Mouse (Mus musculus) hindbrain, embryonic 16.5 days (tissue): ENCODE data around the gene 4930595D18Rik. TPM values are rescaled to one million over a fixed set of nuclear protein-coding genes. Genes with fewer than 3 reads are reported as not detected.

ENCODE experiments used
- ATAC-seq: fragments of 200-750 bp; cut with Nextera tagmentation; 2 replicates; pipeline ENCODE4 v1.8.0; 2017; ENCODE audit warnings: moderate TSS enrichment, moderate library complexity
- H3K27ac ChIP-seq: fragments of 300-500 bp; sonication (generic); 2 replicates; pipeline ENCODE4 v1.5.1; 2014; ENCODE audit warnings: low read depth, mild to moderate bottlenecking, control low read depth, low read length, moderate library complexity
- H3K27me3 ChIP-seq: fragments of 300-500 bp; sonication (generic); replicated peaks from 2 replicates; pipeline ENCODE4 v1.6.1; 2014; ENCODE audit warnings: low read length; ENCODE audit not compliant: control insufficient read depth, insufficient read depth
- H3K36me3 ChIP-seq: fragments of 300-500 bp; sonication (generic); 2 replicates; pipeline ENCODE4 v1.6.1; 2014; ENCODE audit warnings: mild to moderate bottlenecking, low read length, moderate library complexity, mixed read lengths; ENCODE audit not compliant: control insufficient read depth, insufficient read depth
- H3K4me1 ChIP-seq: fragments of 300-500 bp; sonication (generic); 2 replicates; pipeline ENCODE4 v1.6.1; 2014; ENCODE audit warnings: low read depth, low read length; ENCODE audit not compliant: control insufficient read depth, insufficient read depth
- H3K4me2 ChIP-seq: fragments of 300-500 bp; sonication (generic); 2 replicates; pipeline ENCODE4 v1.6.1; 2014; ENCODE audit warnings: mild to moderate bottlenecking, low read length, control low read depth, moderate library complexity
- H3K4me3 ChIP-seq: fragments of 300-500 bp; sonication (generic); 2 replicates; pipeline ENCODE4 v1.5.1; 2014; ENCODE audit warnings: mild to moderate bottlenecking, low read length, control low read depth, moderate library complexity
- H3K9ac ChIP-seq: fragments of 300-500 bp; sonication (generic); 2 replicates; pipeline ENCODE4 v1.6.1; 2014; ENCODE audit warnings: low read depth, mild to moderate bottlenecking, control low read depth, low read length, moderate library complexity
- H3K9me3 ChIP-seq: fragments of 300-500 bp; sonication (generic); 2 replicates; pipeline ENCODE4 v1.6.1; 2014; ENCODE audit warnings: mild to moderate bottlenecking, low read length, moderate library complexity; ENCODE audit not compliant: control insufficient read depth
- WGBS: fragments of 180-500 bp; shearing (Covaris S2); extraction: QIAGEN DNeasy Blood & Tissue Kit; methylation state at CpG from one replicate; pipeline ENCODE4 v1.1.7; 2014; 5-methylcytosine and 5-hydroxymethylcytosine counted together
- polyA plus RNA-seq: library from polyadenylated mRNA; unstranded; fragments of >200 nt; fragmentation: Nextera tagmentation; extraction: Ambion mirVana; gene quantifications from 2 replicates; pipeline ENCODE4 v1.2.1, GENCODE M21; 2015

Gene 4930595D18Rik
- polyA plus RNA-seq, 1 experiment from 2014 or later, result 0.19 TPM

GRCm38 (mm10) chr12:111162312-111163061 is 21.8 kb downstream of the 4930595D18Rik start:
- no peaks in the 10 kb centered on the region for H3K9me3 ChIP-seq
- ATAC-seq, result peak; percentile 79
- H3K27ac ChIP-seq, result peak overlapping the region; percentile 94
- H3K4me3 ChIP-seq, result peak overlapping the region; percentile 32
- no peaks in the 10 kb centered on the region for H3K27me3 ChIP-seq
- H3K9ac ChIP-seq, result peak overlapping the region; percentile 62
- peaks cover 38% of the 10 kb centered on the region for H3K4me1 ChIP-seq
- WGBS, result 4% methylated on average over 16 of the region's 16 CpGs
- H3K4me2 ChIP-seq, result peak overlapping the region; percentile 60
- no peaks in the 10 kb centered on the region for H3K36me3 ChIP-seq

- peak overlapping the region; percentile 62 for H3K9ac ChIP-seq
- H3K4me1 ChIP-seq, result peaks cover 38% of the 10 kb centered on the region
- no peaks in the 10 kb centered on the region for H3K27me3 ChIP-seq
- 25% methylated on average over 7 of the region's 7 CpGs for WGBS
- H3K9me3 ChIP-seq, result no peaks in the 10 kb centered on the region
- peak overlapping the region; percentile 60 for H3K4me2 ChIP-seq
- H3K36me3 ChIP-seq, result no peaks in the 10 kb centered on the region
- peak overlapping the region; percentile 94 for H3K27ac ChIP-seq
- H3K4me3 ChIP-seq, result peak overlapping the region; percentile 32
- ATAC-seq, result no peak
Measured at GRCm38 (mm10) chr12:111161943-111162311, 22.4 kb downstream of the 4930595D18Rik start.

DNA sequence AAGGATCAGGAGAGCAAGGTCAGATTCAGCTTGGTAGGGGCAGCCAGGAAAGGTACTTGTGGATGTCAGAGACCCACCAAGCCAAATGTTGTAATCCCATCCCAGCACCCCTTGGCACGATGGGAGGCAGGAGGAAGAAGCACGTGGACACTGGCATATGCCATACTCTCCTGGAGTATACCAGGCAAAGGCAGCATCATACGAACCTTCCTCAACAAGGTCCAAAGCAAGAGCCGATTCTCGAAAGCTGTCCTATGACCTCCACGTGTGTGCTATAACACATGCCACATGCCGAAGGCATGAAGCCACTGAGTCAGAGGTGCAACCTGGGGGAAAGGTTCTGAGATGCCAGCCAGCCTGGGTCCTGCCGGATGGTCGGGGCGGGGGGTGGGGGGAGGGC is 23.4 kb downstream of the 4930595D18Rik start:
- no peak overlapping the region for H3K4me3 ChIP-seq
- WGBS, result 90% methylated on average over 10 of the region's 10 CpGs
- no peak overlapping the region for H3K27ac ChIP-seq
- H3K36me3 ChIP-seq, result no peaks in the 10 kb centered on the region
- H3K4me1 ChIP-seq, result peaks cover 38% of the 10 kb centered on the region
- no peaks in the 10 kb centered on the region for H3K9me3 ChIP-seq
- ATAC-seq, result no peak
- no peak overlapping the region for H3K9ac ChIP-seq
- H3K4me2 ChIP-seq, result no peak overlapping the region
- H3K27me3 ChIP-seq, result no peaks in the 10 kb centered on the region

GRCm38 (mm10) chr12:111159659-111160428 is 24.4 kb downstream of the 4930595D18Rik start:
- Histone ChIP-seq H3K4me2 (no peak overlapping the region), H3K4me1 (peaks cover 31% of the 10 kb centered on the region), H3K9ac (no peak overlapping the region), H3K27ac (no peak overlapping the region), H3K4me3 (no peak overlapping the region), H3K27me3 (no peaks in the 10 kb centered on the region), H3K36me3 (no peaks in the 10 kb centered on the region), H3K9me3 (no peaks in the 10 kb centered on the region)
- 74% methylated on average over 12 of the region's 12 CpGs for WGBS
- ATAC-seq, result no peak

GRCm38 (mm10) chr12:111155756-111156155 is 28.5 kb downstream of the 4930595D18Rik start:
- Histone ChIP-seq H3K9me3 (no peaks in the 10 kb centered on the region), H3K9ac (no peak overlapping the region), H3K27me3 (no peaks in the 10 kb centered on the region), H3K4me2 (no peak overlapping the region), H3K4me1 (peaks cover 7% of the 10 kb centered on the region), H3K36me3 (no peaks in the 10 kb centered on the region), H3K27ac (no peak overlapping the region), H3K4me3 (no peak overlapping the region)
- no peak for ATAC-seq
- 100% methylated on average over 1 of the region's 1 CpGs for WGBS

GRCm38 (mm10) chr12:111154641-111155040 is 29.6 kb downstream of the 4930595D18Rik start:
- Histone ChIP-seq H3K27me3 (no peaks in the 10 kb centered on the region), H3K4me3 (no peak overlapping the region), H3K36me3 (no peaks in the 10 kb centered on the region), H3K27ac (no peak overlapping the region), H3K9ac (no peak overlapping the region), H3K4me2 (no peak overlapping the region), H3K9me3 (no peaks in the 10 kb centered on the region), H3K4me1 (peaks cover 5% of the 10 kb centered on the region)
- 89% methylated on average over 6 of the region's 6 CpGs for WGBS
- no peak for ATAC-seq

DNA sequence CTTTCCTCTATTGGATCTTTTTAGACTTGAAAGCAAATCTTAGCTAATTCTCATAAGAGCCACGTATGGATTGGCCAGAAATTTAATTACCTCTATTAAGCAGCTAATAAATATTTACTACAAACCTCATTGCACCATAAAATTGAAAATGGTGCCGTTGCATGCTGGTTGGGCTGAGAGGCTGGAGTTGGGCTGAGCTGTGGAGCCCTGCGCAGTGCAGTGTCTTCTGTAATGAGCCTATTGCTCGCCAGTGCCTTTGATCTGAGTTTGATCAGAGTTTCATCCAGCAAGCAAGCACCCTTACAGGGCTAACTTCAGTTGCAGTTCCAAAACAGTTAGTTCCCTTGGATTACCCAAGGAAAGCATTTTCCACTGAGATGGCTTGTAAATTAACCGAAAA is 30.3 kb downstream of the 4930595D18Rik start:
- H3K4me3 ChIP-seq, result no peak overlapping the region
- H3K9ac ChIP-seq, result no peak overlapping the region
- no peaks in the 10 kb centered on the region for H3K27me3 ChIP-seq
- H3K27ac ChIP-seq, result no peak overlapping the region
- H3K36me3 ChIP-seq, result no peaks in the 10 kb centered on the region
- 66% methylated on average over 5 of the region's 5 CpGs for WGBS
- no peaks in the 10 kb centered on the region for H3K9me3 ChIP-seq
- H3K4me2 ChIP-seq, result no peak overlapping the region
- peaks cover 5% of the 10 kb centered on the region for H3K4me1 ChIP-seq
- ATAC-seq, result no peak

DNA sequence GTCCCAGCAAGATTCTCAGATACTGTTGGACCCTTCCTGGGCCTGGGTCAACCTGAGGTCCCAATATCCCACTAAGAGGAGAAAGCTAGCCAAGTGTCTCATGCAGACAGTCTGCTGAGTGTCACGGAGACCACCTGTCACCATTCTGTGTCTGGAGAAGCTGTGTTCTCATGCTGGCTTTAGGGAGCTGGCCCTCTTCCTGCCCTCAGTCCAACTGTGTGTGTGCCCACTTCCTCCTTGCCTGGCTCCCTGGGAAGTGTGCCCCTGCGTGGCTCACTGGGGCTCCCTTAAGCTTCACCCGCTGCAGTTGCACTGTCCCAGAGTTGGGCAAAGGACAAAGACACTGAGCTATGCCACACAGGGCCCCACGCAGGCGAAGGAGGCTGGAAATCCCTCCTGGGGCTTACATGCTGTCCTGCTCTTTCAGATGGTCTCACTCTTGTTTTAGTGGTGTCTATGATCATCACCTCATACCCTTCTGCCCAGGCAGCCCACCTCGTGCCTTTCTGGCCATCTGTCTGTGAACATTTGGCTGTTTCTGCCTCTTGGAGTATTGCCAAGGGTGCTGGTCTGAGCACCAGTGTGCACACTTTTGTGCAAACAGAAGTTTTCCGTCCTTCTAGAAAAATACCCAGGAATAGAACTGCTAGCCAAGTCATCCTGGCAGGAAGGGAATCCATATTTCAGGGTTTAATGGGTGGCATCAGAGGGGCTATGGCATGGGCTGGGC is 31.1 kb downstream of the 4930595D18Rik start:
- peak overlapping the region; percentile 52; the same call in 1 of the 2 replicates for H3K27ac ChIP-seq
- no peak overlapping the region for H3K4me2 ChIP-seq
- H3K9me3 ChIP-seq, result no peaks in the 10 kb centered on the region
- H3K9ac ChIP-seq, result no peak overlapping the region
- H3K36me3 ChIP-seq, result no peaks in the 10 kb centered on the region
- peak; percentile 22; the same call in 1 of the 2 replicates for ATAC-seq
- no peaks in the 10 kb centered on the region for H3K27me3 ChIP-seq
- H3K4me1 ChIP-seq, result peaks cover 5% of the 10 kb centered on the region
- WGBS, result 50% methylated on average over 7 of the region's 7 CpGs
- no peak overlapping the region for H3K4me3 ChIP-seq

DNA sequence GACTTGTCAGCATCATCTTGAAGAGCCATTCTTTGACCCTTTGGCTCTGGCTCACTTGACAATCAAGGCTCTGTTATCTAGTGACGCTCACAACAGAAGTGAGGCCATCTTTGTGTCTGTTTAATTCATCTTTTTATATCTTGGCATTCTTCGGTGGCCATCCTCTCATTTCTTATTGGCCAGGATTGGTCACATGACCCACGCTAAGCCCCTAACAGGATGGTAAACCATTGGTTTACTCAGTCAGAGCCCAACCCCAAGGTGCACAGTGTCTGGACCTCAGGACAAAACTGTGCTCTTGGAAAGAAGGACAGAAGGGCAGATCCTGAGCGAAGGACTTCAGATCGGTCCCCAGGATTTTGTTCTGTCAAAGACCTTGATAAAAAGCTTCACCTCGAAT is 31.7 kb downstream of the 4930595D18Rik start:
- H3K9me3 ChIP-seq, result no peaks in the 10 kb centered on the region
- peaks cover 5% of the 10 kb centered on the region for H3K4me1 ChIP-seq
- 88% methylated on average over 6 of the region's 6 CpGs for WGBS
- no peak; the same call in 1 of the 2 replicates for ATAC-seq
- no peak overlapping the region for H3K9ac ChIP-seq
- no peak overlapping the region for H3K4me2 ChIP-seq
- no peaks in the 10 kb centered on the region for H3K27me3 ChIP-seq
- H3K36me3 ChIP-seq, result no peaks in the 10 kb centered on the region
- no peak overlapping the region for H3K27ac ChIP-seq
- H3K4me3 ChIP-seq, result no peak overlapping the region
